8 mouse cellular contexts compared by ENCODE assay signal in the genomic region with DNA sequence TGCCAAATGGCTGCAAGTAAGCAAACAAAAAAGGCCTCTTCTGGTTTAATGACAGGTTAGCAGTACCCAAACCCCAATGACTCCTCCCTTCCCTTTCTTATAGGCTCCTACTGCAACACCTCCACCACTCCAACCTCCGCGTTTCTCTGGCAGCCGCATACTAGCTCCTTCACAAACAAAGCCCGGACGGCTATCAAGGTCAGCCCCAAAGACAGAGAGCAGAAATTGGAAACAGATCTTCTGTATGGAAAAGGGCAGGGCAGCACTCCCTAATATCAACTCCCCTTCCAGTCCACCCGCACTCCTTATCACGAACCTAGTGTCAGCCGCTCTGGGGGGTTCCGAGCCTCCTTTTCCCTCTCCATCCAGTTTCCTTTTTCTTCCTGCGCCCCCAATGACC.
DNase-seq lines count a peak whose midpoint lies in the region; TF ChIP-seq lines count a peak whose summit lies in the region.

No protein-coding gene starts in this region.

- TF ChIP-seq CTCF in bone marrow macrophage, adult 2 months (IDR thresholded peaks at IDR 0.05; ENCODE audit: low read depth, low read length), result no peak
- no peak for TF ChIP-seq CTCF in embryonic fibroblast, embryonic 13.5 days (IDR thresholded peaks at IDR 0.05; ENCODE audit: borderline replicate concordance, insufficient read depth, low read length)

- no peaks in the 10 kb centered on the region for H3K9me3 ChIP-seq in midbrain, embryonic 10.5 days (replicated peaks)

- 2% methylated on average over 10 of the region's 10 CpGs for WGBS in midbrain, embryonic 10.5 days

- peaks cover 16% of the 10 kb centered on the region; the same call in 1 of the 2 replicates for H3K36me3 ChIP-seq in midbrain, embryonic 10.5 days

- peak; percentile 18 to 38 for DNase-seq in left cerebral cortex, adult 18-20 months (ENCODE audit: low spot score in 2 of 2)
- no peak for DNase-seq in left cerebral cortex, adult 11 months (ENCODE audit: low spot score)
- peak; percentile 61 for DNase-seq in heart, postnatal 4 days
- DNase-seq in left cerebral cortex, adult 9 months (ENCODE audit: low spot score in 2 of 2), result peak; percentile 26 to 42
- DNase-seq in midbrain, embryonic 10.5 days (ENCODE audit: low spot score), result no peak
- peak; percentile 16 for DNase-seq in thymus, postnatal 14 days

- H3K27me3 ChIP-seq in midbrain, embryonic 10.5 days (ENCODE audit: low read depth, poor library complexity, severe bottlenecking), result 0 out of 2 replicates have a peak, but pooled peaks cover 13% of the 10 kb centered on the region

- TF ChIP-seq POLR2A in bone marrow macrophage, adult 2 months (IDR thresholded peaks at IDR 0.05; ENCODE audit: borderline replicate concordance, low read depth, low read length), result no peak
- TF ChIP-seq POLR2A in embryonic fibroblast, embryonic 13.5 days (IDR thresholded peaks at IDR 0.05; ENCODE audit: low read depth, low read length), result 0 out of 2 replicates have a peak, but pooled peaks have one; percentile 25

- H3K4me3 ChIP-seq in bone marrow macrophage, adult 2 months (ENCODE audit: insufficient read depth, low read length), result peak overlapping the region; percentile 92
- peak overlapping the region; percentile 92 for H3K4me3 ChIP-seq in embryonic fibroblast, embryonic 13.5 days (ENCODE audit: insufficient read depth, low read length)
- peak overlapping the region; percentile 98 for H3K4me3 ChIP-seq in midbrain, embryonic 10.5 days

- peak overlapping the region; percentile 43 for H3K27ac ChIP-seq in bone marrow macrophage, adult 2 months (ENCODE audit: insufficient read depth, low read depth, low read length)
- peak overlapping the region; percentile 63 for H3K27ac ChIP-seq in embryonic fibroblast, embryonic 13.5 days (ENCODE audit: insufficient read depth, low read length)
- H3K27ac ChIP-seq in midbrain, embryonic 10.5 days (replicated peaks), result peak overlapping the region; percentile 95

- peaks cover 8% of the 10 kb centered on the region for H3K4me1 ChIP-seq in bone marrow macrophage, adult 2 months (ENCODE audit: control insufficient read depth, insufficient read depth, low read length)
- H3K4me1 ChIP-seq in embryonic fibroblast, embryonic 13.5 days (ENCODE audit: control insufficient read depth, insufficient read depth, low read length), result peaks cover 2% of the 10 kb centered on the region; the same call in 1 of the 2 replicates
- peaks cover 25% of the 10 kb centered on the region for H3K4me1 ChIP-seq in midbrain, embryonic 10.5 days

Comparison
In these comparisons a context has a peak if more than half of its experiments do, and no peak if none do; other contexts are left out.
1. DNase-seq: peak in left cerebral cortex, adult 18-20 months (2 of 2), heart, postnatal 4 days (single experiment), left cerebral cortex, adult 9 months (2 of 2) and thymus, postnatal 14 days (single experiment); none in left cerebral cortex, adult 11 months (single experiment) and midbrain, embryonic 10.5 days (single experiment).
2. H3K27ac ChIP-seq: peak in every context shown above with its lines; median percentile 95 in midbrain, embryonic 10.5 days; 63 in embryonic fibroblast, embryonic 13.5 days; 43 in bone marrow macrophage, adult 2 months.
3. Peak in every context shown above with its lines, with median percentiles within 50 percentile points of each other: H3K4me3 ChIP-seq.